Mouse (Mus musculus): ENCODE data around the gene Nup160. TPM values are rescaled to one million over a fixed set of nuclear protein-coding genes. Genes with fewer than 3 reads are reported as not detected.

Nup160 gene
- polyA plus RNA-seq, 1 experiment from 2014 or later: 41.1 TPM

DNA sequence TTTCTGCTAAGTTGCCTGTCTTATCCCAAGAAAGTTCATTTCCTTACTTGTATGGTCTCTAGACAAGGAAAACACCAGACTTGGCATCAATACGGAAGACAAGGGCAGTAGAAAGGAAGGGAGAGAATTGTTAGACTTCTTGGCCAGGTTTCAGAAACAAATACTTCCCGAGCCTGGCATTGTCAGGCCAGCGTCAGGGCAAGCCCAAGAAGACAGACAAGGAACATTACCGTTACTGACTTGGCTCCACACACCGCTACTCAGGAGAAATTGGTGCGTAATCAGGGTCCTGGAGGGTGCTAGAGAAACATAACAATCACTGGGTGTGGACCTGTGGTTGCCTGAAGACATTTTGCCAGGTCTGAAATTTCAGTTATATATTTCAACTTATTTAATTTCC is 6.7 kb upstream of the Nup160 start:
- Histone ChIP-seq H3K9ac (ENCODE audit: low read depth, low read length) (no peak overlapping the region), H3K4me1 (ENCODE audit: control insufficient read depth, insufficient read depth, low read length) (peaks cover 17% of the 10 kb centered on the region), H3K27me3 (replicated peaks; ENCODE audit: control insufficient read depth, insufficient read depth, low read length) (no peaks in the 10 kb centered on the region), H3K27ac (replicated peaks; ENCODE audit: low read depth, low read length) (no peak overlapping the region), H3K4me2 (ENCODE audit: low read depth, low read length) (no peak overlapping the region), H3K4me3 (ENCODE audit: low read depth, low read length) (no peak overlapping the region), H3K9me3 (ENCODE audit: control insufficient read depth, low read length) (peaks cover 7% of the 10 kb centered on the region; the same call in 1 of the 2 replicates), H3K36me3 (ENCODE audit: control insufficient read depth, insufficient read depth, low read length) (no peaks in the 10 kb centered on the region)
- ATAC-seq (ENCODE audit: low read depth): no peak
- DNase-seq (ENCODE audit: low spot score): no peak
- WGBS: 69% methylated on average over 6 of the region's 6 CpGs

DNA sequence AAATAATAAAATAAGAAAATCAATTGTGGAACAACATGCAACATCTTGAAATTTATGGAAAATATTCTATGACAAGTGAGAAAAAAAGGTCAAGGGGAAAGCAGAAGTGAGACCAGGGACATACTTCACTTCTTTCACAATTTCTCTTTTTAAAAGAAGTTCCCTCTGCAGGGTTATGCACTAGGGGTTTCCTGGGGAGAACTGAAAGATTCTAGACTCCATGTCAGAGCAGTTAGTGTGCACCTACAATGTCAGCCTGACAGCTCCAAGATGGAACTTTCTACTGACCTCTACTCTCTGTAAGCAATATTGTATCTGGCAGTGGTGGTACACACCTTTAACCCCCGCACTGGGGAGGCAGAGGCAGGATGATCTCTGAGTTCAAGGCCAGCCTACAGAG is 3.7 kb upstream of the Nup160 start:
- DNase-seq (ENCODE audit: low spot score) (no peak), ATAC-seq (ENCODE audit: low read depth) (no peak)
- H3K36me3 ChIP-seq (ENCODE audit: control insufficient read depth, insufficient read depth, low read length): no peaks in the 10 kb centered on the region
- H3K4me2 ChIP-seq (ENCODE audit: low read depth, low read length): no peak overlapping the region
- 88% methylated on average over 1 of the region's 1 CpGs for WGBS
- H3K4me1 ChIP-seq (ENCODE audit: control insufficient read depth, insufficient read depth, low read length): peaks cover under 1% of the 10 kb centered on the region; the same call in 1 of the 2 replicates
- H3K27me3 ChIP-seq (replicated peaks; ENCODE audit: control insufficient read depth, insufficient read depth, low read length): no peaks in the 10 kb centered on the region
- H3K27ac ChIP-seq (replicated peaks; ENCODE audit: low read depth, low read length): no peak overlapping the region
- H3K4me3 ChIP-seq (ENCODE audit: low read depth, low read length): no peak overlapping the region
- no peak overlapping the region for H3K9ac ChIP-seq (ENCODE audit: low read depth, low read length)
- H3K9me3 ChIP-seq (ENCODE audit: control insufficient read depth, low read length): peaks cover 7% of the 10 kb centered on the region; the same call in 1 of the 2 replicates

DNA sequence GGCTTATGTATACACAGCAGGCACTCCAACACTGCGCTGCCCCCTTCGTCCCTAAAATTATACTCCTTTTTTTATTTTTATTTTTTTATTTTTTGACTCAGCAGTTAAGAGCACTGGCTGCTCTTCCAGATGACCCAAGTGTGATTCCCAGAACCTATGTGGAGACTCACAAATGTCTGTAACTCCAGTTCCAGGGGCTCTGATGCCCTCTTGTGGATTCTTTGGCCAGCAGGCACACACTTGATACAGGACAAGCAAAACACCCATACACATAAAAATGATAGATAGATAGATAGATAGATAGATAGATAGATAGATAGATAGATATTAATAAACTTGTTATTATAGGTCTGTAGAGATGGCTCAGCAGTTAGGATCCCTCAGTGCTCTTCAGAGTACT is 2.5 kb upstream of the Nup160 start:
- no peaks in the 10 kb centered on the region for H3K27me3 ChIP-seq (replicated peaks; ENCODE audit: control insufficient read depth, insufficient read depth, low read length)
- no peak overlapping the region for H3K27ac ChIP-seq (replicated peaks; ENCODE audit: low read depth, low read length)
- no peaks in the 10 kb centered on the region for H3K36me3 ChIP-seq (ENCODE audit: control insufficient read depth, insufficient read depth, low read length)
- no peak for ATAC-seq (ENCODE audit: low read depth)
- H3K9me3 ChIP-seq (ENCODE audit: control insufficient read depth, low read length): peaks cover 4% of the 10 kb centered on the region; the same call in 1 of the 2 replicates
- H3K9ac ChIP-seq (ENCODE audit: low read depth, low read length): no peak overlapping the region
- 96% methylated on average over 2 of the region's 2 CpGs for WGBS
- H3K4me3 ChIP-seq (ENCODE audit: low read depth, low read length): no peak overlapping the region
- no peak for DNase-seq (ENCODE audit: low spot score)
- H3K4me2 ChIP-seq (ENCODE audit: low read depth, low read length): no peak overlapping the region
- no peaks in the 10 kb centered on the region for H3K4me1 ChIP-seq (ENCODE audit: control insufficient read depth, insufficient read depth, low read length)

DNA sequence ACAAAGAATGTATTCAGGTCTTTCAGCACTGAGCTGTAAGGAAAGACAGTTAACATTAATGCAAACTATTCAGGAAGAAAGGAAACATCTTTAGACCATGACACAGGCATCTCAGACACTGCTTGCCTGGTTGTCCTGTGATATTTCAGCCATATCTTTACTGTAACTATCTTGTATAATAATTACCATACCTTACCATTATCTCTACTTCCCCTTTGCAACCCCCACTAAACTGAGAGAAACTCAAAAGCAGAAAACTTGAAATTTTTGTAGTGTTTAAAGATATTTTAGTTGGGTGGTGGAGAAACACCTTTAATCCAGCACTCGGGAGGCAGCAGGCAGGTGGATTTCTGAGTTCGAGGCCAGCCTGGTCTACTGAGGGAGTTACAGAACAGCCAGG is 1.5 kb upstream of the Nup160 start:
- 86% methylated on average over 2 of the region's 2 CpGs for WGBS
- no peak for ATAC-seq (ENCODE audit: low read depth)
- Histone ChIP-seq H3K27ac (replicated peaks; ENCODE audit: low read depth, low read length) (no peak overlapping the region), H3K4me1 (ENCODE audit: control insufficient read depth, insufficient read depth, low read length) (0 out of 2 replicates have a peak, but pooled peaks cover 6% of the 10 kb centered on the region), H3K9ac (ENCODE audit: low read depth, low read length) (no peak overlapping the region), H3K4me3 (ENCODE audit: low read depth, low read length) (no peak overlapping the region), H3K36me3 (ENCODE audit: control insufficient read depth, insufficient read depth, low read length) (no peaks in the 10 kb centered on the region), H3K27me3 (replicated peaks; ENCODE audit: control insufficient read depth, insufficient read depth, low read length) (no peaks in the 10 kb centered on the region), H3K9me3 (ENCODE audit: control insufficient read depth, low read length) (no peaks in the 10 kb centered on the region), H3K4me2 (ENCODE audit: low read depth, low read length) (no peak overlapping the region)
- DNase-seq (ENCODE audit: low spot score): no peak

DNA sequence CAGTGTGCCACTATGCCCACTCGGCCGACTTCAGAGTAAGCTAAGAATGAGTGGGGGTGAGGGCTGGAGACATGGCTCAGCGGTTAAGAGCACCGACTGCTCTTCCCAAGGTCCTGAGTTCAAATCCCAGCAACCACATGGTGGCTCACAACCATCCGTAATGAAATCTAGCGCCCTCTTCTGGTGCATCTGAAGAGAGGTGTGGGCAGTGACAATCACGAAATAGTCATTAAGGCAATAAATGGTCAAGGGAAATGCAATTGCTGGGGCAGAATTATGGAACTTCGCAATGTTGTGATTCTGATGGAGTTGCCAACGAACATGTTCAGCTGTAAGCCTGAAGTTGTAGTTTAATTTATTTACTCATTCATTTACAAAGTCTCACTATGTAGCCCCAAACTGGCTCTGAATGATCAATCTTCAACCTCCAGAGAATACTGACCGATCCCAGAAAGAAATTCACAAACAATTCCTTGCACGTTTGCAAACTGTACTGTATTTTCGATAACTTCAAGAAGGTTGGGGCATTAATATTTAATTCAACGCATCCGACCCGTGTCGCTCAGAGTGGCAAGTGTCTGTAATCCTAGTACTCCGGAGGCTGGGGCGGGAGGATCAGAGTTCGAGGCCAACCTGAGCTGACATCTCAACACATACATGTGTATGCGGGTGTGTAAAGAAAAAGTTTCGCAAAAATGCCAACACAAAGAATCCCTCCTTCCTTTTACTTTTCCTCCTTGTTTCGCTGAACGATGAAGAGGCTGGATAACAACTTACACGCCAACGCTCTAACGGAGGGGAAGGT is 1.4 kb downstream of the Nup160 start:
- DNase-seq (ENCODE audit: low spot score) (peak; percentile 9), ATAC-seq (ENCODE audit: low read depth) (peak; percentile 13; the same call in 1 of the 2 replicates)
- Histone ChIP-seq H3K27ac (replicated peaks; ENCODE audit: low read depth, low read length) (peak overlapping the region; percentile 91), H3K9ac (ENCODE audit: low read depth, low read length) (peak overlapping the region; percentile 80), H3K4me3 (ENCODE audit: low read depth, low read length) (peak overlapping the region; percentile 84), H3K9me3 (ENCODE audit: control insufficient read depth, low read length) (no peaks in the 10 kb centered on the region), H3K36me3 (ENCODE audit: control insufficient read depth, insufficient read depth, low read length) (peaks cover 10% of the 10 kb centered on the region), H3K27me3 (replicated peaks; ENCODE audit: control insufficient read depth, insufficient read depth, low read length) (no peaks in the 10 kb centered on the region), H3K4me1 (ENCODE audit: control insufficient read depth, insufficient read depth, low read length) (0 out of 2 replicates have a peak, but pooled peaks cover 6% of the 10 kb centered on the region), H3K4me2 (ENCODE audit: low read depth, low read length) (peak overlapping the region; percentile 63)
- 33% methylated on average over 25 of the region's 26 CpGs for WGBS

DNA sequence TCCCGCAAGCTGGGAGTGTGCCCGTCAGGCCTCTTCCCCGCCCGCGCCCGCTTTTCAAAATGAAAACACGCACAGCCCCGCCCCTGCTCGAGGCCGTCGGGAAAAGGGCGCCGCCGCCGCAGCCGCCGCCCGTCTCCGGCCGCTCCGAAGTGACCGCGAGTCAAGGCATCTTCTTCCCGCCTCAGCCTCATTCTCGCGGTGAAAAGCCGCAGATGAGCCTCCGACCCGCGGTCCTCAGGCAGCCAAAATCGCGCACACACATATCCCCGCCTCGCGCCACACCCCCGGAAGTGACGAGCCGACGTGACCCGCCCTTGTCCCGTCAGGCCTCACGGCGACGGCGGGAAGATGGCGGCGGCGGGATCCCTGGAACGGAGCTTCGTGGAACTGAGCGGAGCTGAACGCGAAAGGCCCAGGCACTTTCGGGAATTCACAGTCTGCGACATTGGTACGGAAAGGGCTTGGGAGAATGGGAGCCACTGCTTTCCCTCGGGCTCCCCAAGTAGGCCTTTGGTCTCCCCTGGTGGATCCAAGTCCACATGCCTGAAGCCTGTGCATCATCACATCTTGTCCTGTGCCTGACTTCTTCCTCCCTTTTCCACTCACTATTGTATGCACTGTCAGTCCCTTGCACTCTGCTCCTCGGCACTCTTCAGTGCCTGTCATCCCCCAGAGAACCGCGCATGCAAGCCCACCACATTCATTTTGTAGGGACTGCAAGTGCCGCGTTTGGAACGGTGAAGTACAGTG is 2.2 kb downstream of the Nup160 start:
- Histone ChIP-seq H3K4me1 (ENCODE audit: control insufficient read depth, insufficient read depth, low read length) (0 out of 2 replicates have a peak, but pooled peaks cover 6% of the 10 kb centered on the region), H3K4me2 (ENCODE audit: low read depth, low read length) (peak overlapping the region; percentile 85), H3K9me3 (ENCODE audit: control insufficient read depth, low read length) (no peaks in the 10 kb centered on the region), H3K4me3 (ENCODE audit: low read depth, low read length) (peak overlapping the region; percentile 84), H3K36me3 (ENCODE audit: control insufficient read depth, insufficient read depth, low read length) (peaks cover 17% of the 10 kb centered on the region), H3K27ac (replicated peaks; ENCODE audit: low read depth, low read length) (peak overlapping the region; percentile 91), H3K9ac (ENCODE audit: low read depth, low read length) (peak overlapping the region; percentile 80), H3K27me3 (replicated peaks; ENCODE audit: control insufficient read depth, insufficient read depth, low read length) (no peaks in the 10 kb centered on the region)
- DNase-seq (ENCODE audit: low spot score) (peak; percentile 96), ATAC-seq (ENCODE audit: low read depth) (peak; percentile 98)
- WGBS: under 1% methylated on average over 48 of the region's 63 CpGs

DNA sequence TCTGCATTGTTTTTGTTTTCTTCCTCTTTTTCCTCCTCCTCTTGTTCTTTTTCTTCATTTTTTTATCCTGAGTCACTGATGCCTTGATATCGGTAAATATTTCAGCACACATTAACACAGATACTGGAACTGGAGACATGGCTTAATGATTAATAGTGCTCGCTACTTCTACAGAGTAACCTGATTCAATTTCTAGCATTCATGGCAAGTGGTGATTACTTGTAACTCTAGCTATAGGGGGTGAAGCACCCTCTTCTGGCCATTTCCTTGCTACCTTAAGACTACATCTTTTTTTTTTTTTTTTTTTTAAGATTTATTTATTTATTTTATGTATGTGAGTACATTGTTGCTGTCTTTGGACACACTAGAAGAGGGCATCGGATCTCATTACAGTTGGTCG is 23.9 kb downstream of the Nup160 start:
- 85% methylated on average over 4 of the region's 4 CpGs for WGBS
- DNase-seq (ENCODE audit: low spot score): no peak
- Histone ChIP-seq H3K36me3 (ENCODE audit: control insufficient read depth, insufficient read depth, low read length) (peaks cover 85% of the 10 kb centered on the region), H3K4me1 (ENCODE audit: control insufficient read depth, insufficient read depth, low read length) (no peaks in the 10 kb centered on the region), H3K9ac (ENCODE audit: low read depth, low read length) (no peak overlapping the region), H3K4me2 (ENCODE audit: low read depth, low read length) (no peak overlapping the region), H3K27ac (replicated peaks; ENCODE audit: low read depth, low read length) (no peak overlapping the region), H3K27me3 (replicated peaks; ENCODE audit: control insufficient read depth, insufficient read depth, low read length) (no peaks in the 10 kb centered on the region), H3K9me3 (ENCODE audit: control insufficient read depth, low read length) (no peaks in the 10 kb centered on the region), H3K4me3 (ENCODE audit: low read depth, low read length) (no peak overlapping the region)
- no peak for ATAC-seq (ENCODE audit: low read depth)

DNA sequence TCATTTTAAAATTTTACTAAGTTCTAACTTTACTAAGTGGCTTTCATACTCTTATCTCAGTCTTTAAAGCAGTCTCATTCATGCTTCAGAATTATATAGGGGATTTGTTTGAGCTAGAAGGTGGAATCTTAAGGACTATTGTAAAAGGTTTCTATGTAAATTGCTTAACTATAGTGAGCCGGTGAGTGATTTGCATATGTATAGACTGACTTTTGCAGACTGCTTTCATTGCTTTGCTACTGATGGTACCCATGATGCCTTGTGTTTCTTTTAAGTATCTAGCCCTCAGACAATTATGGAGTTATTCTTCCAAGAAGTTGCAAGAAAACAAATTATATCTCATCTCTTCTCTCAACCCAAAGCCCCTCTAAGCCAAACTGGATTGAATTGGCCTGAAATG is 31.5 kb downstream of the Nup160 start:
- DNase-seq (ENCODE audit: low spot score): no peak
- Histone ChIP-seq H3K9me3 (ENCODE audit: control insufficient read depth, low read length) (no peaks in the 10 kb centered on the region), H3K9ac (ENCODE audit: low read depth, low read length) (no peak overlapping the region), H3K4me3 (ENCODE audit: low read depth, low read length) (no peak overlapping the region), H3K4me1 (ENCODE audit: control insufficient read depth, insufficient read depth, low read length) (no peaks in the 10 kb centered on the region), H3K4me2 (ENCODE audit: low read depth, low read length) (no peak overlapping the region), H3K36me3 (ENCODE audit: control insufficient read depth, insufficient read depth, low read length) (peaks cover 93% of the 10 kb centered on the region), H3K27me3 (replicated peaks; ENCODE audit: control insufficient read depth, insufficient read depth, low read length) (no peaks in the 10 kb centered on the region), H3K27ac (replicated peaks; ENCODE audit: low read depth, low read length) (no peak overlapping the region)
- no peak for ATAC-seq (ENCODE audit: low read depth)
- 93% methylated on average over 1 of the region's 1 CpGs for WGBS

Measured in embryonic facial prominence, embryonic 14.5 days (tissue).